In genomic region chr11:69457006-69457579, GRCm38 (mm10) we compare ENCODE assay signal across 8 mouse cellular contexts. TPM values are rescaled to one million over a fixed set of nuclear protein-coding genes. Genes with fewer than 3 reads are reported as not detected.
DNase-seq lines count a peak whose midpoint lies in the region; ATAC-seq lines count a peak whose summit lies in the region.

No protein-coding gene starts in this region.

- no peaks in the 10 kb centered on the region for H3K36me3 ChIP-seq in limb, embryonic 12.5 days

- 0 out of 2 replicates have a peak, but pooled peaks have one; percentile 71 for ATAC-seq in limb, embryonic 12.5 days (ENCODE audit: insufficient number of reproducible peaks, insufficient read depth, low FRiP score, low TSS enrichment, low read depth)

- H3K9ac ChIP-seq in limb, embryonic 12.5 days (replicated peaks): no peak overlapping the region

- WGBS in limb, embryonic 12.5 days: 44% methylated on average over 6 of the region's 6 CpGs

- H3K4me3 ChIP-seq in limb, embryonic 12.5 days (replicated peaks): no peak overlapping the region

- intact Hi-C loops in gastrocnemius, postnatal 14 days (cut with DNase I; ENCODE audit: low total_unique reads): no loop called here
- intact Hi-C loops in heart, postnatal 10 days (cut with DNase I): no loop called here

- H3K9me3 ChIP-seq in limb, embryonic 12.5 days: no peaks in the 10 kb centered on the region

- H3K4me1 ChIP-seq in limb, embryonic 12.5 days (replicated peaks): peaks cover 17% of the 10 kb centered on the region

- peak overlapping the region; percentile 35; the same call in 1 of the 2 replicates for H3K27ac ChIP-seq in limb, embryonic 12.5 days

- peak; percentile 74 for DNase-seq in gastrocnemius, postnatal 14 days
- no peak for DNase-seq in gastrocnemius, adult 18-20 months (ENCODE audit: low spot score)
- peak; percentile 63 for DNase-seq in adrenal gland, postnatal 14 days
- DNase-seq in heart, postnatal 10 days: peak; percentile 46 to 58
- DNase-seq in yolk sac, embryonic 10.5 days (ENCODE audit: low spot score): peak; percentile 29
- no peak for DNase-seq in cerebellum, adult 11-12 months
- DNase-seq in cerebellum, adult 11 months: no peak

- H3K4me2 ChIP-seq in limb, embryonic 12.5 days: no peak overlapping the region

- H3K27me3 ChIP-seq in limb, embryonic 12.5 days: no peaks in the 10 kb centered on the region

RNA-seq across cellular contexts. Expression of gene Kdm6b, which starts 43.6 kb away (rescaled TPM):
- 10 to 100 TPM; 30.3 to 31.4 TPM for total RNA-seq in gastrocnemius, postnatal 14 days (2021)
- total RNA-seq in gastrocnemius, adult 18-20 months (2021): 10 to 100 TPM; 19.6 to 22.0 TPM
- 53.7 and 61.3 TPM in 2 replicates for total RNA-seq in adrenal gland, postnatal 14 days (2021)
- total RNA-seq in heart, postnatal 10 days (2021): 10 to 100 TPM; 48.3 to 52.2 TPM
- 45.4 and 49.1 TPM in 2 replicates for polyA plus RNA-seq in limb, embryonic 12.5 days (2016; fragmentation: Nextera tagmentation; extraction: Ambion mirVana)

RNA-seq across cellular contexts. Expression of gene Tmem88, which starts 59.1 kb away (rescaled TPM):
- total RNA-seq in gastrocnemius, postnatal 14 days (2021): 10 to 100 TPM; 12.8 to 15.2 TPM
- total RNA-seq in gastrocnemius, adult 18-20 months (2021): 1 to 10 TPM; 2.6 to 4.1 TPM
- total RNA-seq in adrenal gland, postnatal 14 days (2021): 29.5 and 30.2 TPM in 2 replicates
- total RNA-seq in heart, postnatal 10 days (2021): 10 to 100 TPM; 53.3 to 54.0 TPM
- 24.2 and 25.4 TPM in 2 replicates for polyA plus RNA-seq in limb, embryonic 12.5 days (2016; fragmentation: Nextera tagmentation; extraction: Ambion mirVana)

Comparison
In these comparisons a context has a peak if more than half of its experiments do, and no peak if none do; other contexts are left out.
1. DNase-seq: peak in gastrocnemius, postnatal 14 days (single experiment), adrenal gland, postnatal 14 days (single experiment), heart, postnatal 10 days (2 of 2) and yolk sac, embryonic 10.5 days (single experiment); none in gastrocnemius, adult 18-20 months (single experiment), cerebellum, adult 11-12 months (single experiment) and cerebellum, adult 11 months (single experiment).